Mouse (Mus musculus): ENCODE data around the gene Rbm43.

Rbm43 gene

DNA sequence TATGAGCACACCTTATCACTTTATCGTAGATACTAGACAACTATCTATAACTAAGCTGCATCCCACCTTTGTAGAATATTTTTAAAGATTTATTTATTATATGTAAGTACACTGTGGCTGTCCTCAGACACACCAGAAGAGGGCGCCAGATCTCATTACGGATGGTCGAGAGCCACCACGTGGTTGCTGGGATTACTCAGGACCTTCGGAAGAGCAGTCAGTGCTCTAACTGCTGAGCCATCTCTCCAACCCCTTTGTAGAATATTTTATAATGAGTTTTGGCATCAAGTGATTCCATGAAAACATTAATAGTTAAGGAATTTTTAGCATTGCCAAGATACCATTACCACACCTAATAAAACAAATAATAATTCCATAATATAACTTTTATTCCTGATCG is 20.4 kb downstream of the Rbm43 start:
- no peak for DNase-seq (ENCODE audit: low spot score in 2 of 2)

DNA sequence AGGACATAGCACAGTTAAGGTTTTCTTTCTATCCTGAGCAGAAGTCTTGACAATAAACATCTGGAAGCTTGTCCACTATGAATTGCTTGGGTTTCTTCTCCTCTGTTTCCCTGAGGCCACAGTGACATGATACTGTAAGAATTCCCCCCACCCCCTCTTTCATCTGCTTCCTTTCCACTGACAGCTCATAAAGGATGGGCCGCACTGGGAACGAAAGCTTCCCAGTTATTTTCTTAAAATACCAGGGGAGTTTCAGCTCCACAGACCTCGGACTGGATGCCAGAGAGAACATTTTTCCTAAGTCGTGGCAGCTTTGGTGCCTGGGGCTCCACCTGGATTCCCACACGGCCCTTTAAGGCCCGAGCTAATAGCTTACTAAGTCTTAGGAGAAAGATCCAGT is 22.2 kb downstream of the Rbm43 start:
- DNase-seq (ENCODE audit: low spot score in 2 of 2) = no peak

DNA sequence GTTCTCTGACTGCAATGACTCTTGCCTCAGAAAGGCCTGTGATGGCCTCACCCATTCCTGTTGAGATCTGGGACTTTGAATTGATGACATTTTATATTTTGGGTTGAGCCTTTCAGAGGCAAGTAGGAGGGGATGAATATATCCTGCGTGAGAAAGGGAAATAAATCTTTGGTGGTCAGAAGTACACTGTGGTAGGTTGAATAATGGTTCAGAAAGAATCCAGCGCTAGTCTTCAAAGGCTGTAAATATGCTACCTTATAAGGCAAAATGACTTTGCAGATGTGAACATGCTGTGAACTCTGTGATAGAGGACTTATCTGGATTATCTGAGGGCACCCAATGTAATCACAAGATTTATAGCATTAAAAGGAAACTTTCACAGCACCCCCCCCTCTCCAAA is 23.1 kb downstream of the Rbm43 start:
- no peak for DNase-seq (ENCODE audit: low spot score in 2 of 2)

DNA sequence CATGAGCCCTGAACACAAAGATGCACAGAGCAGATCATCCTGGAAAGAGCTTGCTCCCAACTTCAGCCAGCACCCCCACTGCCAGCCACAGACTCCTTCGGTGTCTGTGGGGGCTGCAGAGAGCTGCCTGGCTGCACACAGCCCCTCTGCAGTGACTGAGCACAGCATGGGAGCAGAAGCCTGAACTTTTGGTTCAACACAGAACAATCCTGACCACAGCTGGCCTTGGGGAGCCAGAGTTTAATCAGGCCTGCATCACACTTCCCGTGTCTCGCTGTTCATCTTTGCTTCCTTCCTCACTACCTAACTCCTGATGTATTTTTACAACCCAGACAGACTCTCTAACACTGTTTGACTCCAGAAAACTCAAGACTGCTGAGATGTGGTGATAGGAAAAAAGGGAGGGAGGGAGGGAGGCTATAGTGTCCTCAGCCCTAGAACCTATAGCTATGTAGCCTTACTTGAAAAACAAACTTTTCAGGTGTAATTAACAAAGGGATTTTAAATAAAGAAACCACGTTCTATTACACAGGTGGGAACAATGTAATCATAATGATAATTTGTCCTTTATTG is 27.3 kb downstream of the Rbm43 start:
- no peak for DNase-seq (ENCODE audit: low spot score in 2 of 2)

DNA sequence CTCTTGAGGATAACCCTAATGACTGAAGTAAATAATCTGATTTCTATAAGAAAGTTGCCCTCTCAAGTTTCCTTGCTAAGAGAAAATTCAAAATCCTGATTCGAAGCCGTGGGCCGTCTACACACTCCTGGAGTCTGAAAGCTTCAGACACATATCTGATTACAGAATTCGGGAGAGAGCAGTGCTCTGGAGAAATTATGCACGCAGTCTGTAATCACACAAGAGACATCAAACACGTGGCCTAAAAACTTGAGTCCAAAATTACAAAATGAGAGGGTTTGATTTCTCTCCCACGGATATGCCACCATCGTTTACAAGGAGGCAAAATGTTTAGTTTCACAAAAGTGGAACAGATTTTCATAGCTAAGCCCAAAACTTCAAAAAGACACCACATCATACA is 29.3 kb downstream of the Rbm43 start:
- no peak for DNase-seq (ENCODE audit: low spot score in 2 of 2)

DNA sequence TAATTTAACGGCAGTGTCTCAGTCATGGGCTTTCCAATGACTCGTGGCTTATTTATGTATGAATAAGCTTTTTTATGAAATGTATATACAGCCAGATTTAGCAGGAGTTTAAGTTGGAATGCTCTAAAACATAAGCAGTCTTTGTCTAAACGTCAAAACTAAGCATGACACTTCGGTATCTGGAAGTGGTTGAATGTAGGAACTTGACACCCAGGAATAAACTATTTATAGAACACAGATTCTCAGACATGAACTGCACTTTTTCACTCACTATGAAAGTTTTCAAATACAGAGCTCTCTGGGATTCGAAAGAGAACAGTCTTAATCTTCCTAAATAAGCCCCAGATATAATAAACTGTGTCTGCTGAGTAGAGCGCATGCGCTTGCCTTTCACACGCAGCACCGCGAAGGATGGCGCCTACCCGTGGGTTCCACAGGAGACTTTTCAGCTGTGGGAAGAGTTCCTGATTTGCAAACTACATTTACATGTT is 42.5 kb downstream of the Rbm43 start:
- no peak for DNase-seq (ENCODE audit: low spot score in 2 of 2)

DNA sequence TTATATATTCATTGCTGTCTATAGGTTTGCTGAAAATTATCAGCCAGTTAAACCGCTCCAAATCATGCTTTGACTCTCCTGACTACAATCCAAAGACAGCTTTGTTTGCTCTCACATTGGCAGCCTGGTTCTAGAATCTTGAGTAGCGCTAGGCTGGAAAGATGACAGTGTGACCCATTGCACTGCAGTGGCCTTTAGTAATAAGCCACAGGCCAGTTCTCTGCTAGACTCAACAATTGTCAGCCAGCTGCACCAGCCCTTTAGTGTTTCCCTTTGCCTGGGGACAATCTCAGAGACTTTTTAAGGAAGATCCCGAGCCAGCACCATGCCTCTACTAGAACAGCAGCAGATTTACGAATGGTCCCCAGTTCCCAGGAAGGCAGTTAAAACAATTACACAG is 44.0 kb downstream of the Rbm43 start:
- DNase-seq (ENCODE audit: low spot score in 2 of 2) = no peak

DNA sequence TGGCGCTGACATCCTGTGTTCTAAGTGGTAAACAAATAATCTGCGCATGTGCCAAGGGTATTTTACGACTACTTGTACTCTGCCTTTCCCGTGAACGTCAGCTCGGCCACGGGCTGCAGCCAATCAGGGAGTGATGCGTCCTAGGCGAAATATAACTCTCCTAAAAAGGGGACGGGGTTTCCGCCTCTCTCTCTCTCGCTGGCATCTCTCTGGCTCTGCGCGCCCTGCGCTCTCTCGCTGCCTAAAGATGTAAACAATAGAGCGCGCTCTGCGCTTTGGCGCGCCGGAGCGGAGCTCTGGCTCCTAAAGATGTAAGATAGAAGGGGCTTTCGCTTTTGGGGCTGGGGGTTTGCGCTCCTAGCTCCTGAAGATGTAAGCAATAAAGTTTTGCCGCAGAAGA is 44.8 kb downstream of the Rbm43 start:
- DNase-seq (ENCODE audit: low spot score in 2 of 2) = peak in 1 of 2 experiments; percentile 24

DNA sequence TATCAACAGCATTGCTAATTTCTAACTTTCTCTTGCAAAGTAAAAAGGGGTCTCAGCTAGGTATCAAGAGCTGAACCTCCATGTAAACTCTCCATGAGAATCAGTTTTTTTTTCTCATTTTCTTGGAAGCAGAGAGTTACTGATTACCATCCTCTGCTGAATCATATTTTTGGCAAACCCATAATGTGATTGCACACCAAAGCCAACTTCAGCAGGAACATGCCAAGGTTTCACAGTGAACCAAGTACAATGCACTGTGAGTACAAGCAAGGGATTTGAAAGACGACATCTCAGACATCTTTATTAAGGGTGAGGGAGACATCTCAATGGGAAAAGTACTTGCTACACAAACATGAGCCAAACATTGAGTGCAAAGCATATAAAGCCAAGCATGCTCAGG is 54.8 kb downstream of the Rbm43 start:
- DNase-seq (ENCODE audit: low spot score in 2 of 2) = no peak
